Mouse (Mus musculus): ENCODE data around the gene Tppp. TPM values are rescaled to one million over a fixed set of nuclear protein-coding genes. Genes with fewer than 3 reads are reported as not detected.
"Not testable (repeated sequence)": the region's sequence is repeated elsewhere in the genome, so short reads cannot be mapped to it uniquely, and the experiment has no call there.

The Tppp gene
- 10 to 100 TPM in 1 of 2 experiments, 1 to 10 TPM in 1; 8.5 to 15.4 TPM for total RNA-seq (2021)
- long read RNA-seq, experiment 1, full-length matches to known transcripts, result 9 of 16 reads
- long read RNA-seq, experiment 1, partial matches to known transcripts, result 2 of 16 reads
- long read RNA-seq, experiment 1, other reads (novel, unspliced or antisense), result 5 of 16 reads
- long read RNA-seq, experiment 2, full-length matches to known transcripts, result 5 of 15 reads
- long read RNA-seq, experiment 2, partial matches to known transcripts, result 0 of 15 reads
- long read RNA-seq, experiment 2, other reads (novel, unspliced or antisense), result 10 of 15 reads

DNA sequence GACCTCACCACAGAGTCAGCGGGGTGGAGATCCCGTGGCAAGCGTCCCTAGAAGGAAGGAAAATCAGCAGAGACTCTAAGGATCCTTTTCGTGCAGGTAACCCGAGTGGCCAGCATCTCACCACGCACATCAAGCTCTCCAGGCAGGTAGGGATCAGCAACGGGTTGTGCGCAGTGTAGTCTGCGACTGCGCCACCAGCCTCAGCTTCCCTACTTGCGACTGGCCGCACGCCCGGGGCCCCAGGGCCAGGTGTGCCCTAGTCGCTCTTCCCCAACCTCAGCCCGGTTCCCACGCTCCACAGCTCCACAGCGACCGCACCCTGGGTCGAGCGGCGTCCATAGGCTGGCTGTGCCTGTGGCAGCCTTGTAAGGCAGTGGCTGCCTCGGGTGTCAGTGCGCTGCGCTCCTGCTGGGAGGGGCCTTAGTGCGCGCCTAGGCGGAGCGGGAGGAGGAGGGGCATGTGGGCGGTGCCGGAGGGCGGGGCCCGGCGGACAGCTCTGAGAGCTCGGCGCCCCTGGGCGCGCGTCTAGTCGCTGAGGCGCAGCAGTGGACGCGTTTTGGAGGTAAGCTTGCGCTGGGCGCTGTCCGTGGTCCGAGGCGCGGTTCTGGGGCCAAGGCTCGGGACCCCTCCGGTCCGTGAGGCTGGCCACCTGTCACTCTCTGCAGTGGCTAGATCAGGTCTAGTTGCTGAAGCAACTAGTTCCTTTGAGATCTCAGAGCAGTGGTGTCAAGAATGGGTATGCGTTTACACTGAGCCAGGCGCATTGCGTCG is at the start of gene Tppp:
TSS of gene Tppp (plus strand) at position 460 of the 771 bp plus-strand sequence.
- peak; percentile 95 to 96 for DNase-seq (ENCODE audit: low spot score in 2 of 2)

DNA sequence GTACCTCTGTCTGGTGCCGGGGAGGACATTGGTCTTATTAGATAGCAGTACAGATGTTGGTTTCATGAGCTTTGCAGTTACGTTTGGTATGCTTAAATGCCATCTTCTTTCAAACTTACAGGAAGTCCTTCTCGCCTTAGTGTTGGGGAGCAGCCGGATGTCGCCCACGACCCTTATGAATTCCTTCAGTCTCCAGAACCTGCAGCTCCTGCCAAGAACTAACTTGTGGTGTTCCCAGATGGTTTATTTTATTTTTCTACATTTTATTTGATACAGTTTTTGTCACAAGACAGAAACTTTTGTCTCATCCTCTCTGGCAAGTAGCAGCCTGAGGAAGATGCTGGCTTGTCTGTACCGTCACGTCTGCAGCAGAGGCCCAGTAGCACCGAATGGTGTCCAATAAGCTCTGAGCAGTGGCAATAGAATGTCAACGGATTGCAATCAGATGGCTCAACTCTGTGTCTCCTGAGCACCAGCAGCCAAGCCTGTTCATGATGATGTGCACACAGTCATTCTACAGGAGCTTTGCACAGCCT is 49.0 kb upstream of the Tppp start:
- no peak for DNase-seq (ENCODE audit: low spot score in 2 of 2)

DNA sequence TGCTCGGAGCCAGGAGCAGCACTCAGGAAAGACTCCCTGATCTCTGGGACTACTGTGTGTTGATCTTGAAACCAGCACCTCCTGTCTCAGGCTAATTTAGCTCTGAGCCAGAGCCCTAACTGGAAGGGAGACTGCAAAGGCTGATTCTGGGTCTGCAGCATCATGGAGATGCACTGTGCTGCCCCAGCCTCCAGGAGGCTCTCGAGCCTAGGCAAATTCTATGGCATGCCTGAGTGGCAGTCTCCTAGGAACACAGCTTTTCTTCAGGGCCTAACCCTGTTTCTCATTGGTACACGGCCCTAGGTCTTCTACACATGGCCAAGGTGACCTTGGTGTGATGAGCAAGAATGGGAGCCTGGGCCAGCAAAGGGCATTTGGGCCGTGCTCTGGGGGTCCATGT is 48.0 kb upstream of the Tppp start:
- no peak for DNase-seq (ENCODE audit: low spot score in 2 of 2)

GRCm38 (mm10) chr13:73963551-73963950 is 45.7 kb upstream of the Tppp start, which contains the start of gene Zdhhc11:
TSS of gene Zdhhc11 (plus strand) at chr13:73963851.
- DNase-seq (ENCODE audit: low spot score in 2 of 2), result no peak

DNA sequence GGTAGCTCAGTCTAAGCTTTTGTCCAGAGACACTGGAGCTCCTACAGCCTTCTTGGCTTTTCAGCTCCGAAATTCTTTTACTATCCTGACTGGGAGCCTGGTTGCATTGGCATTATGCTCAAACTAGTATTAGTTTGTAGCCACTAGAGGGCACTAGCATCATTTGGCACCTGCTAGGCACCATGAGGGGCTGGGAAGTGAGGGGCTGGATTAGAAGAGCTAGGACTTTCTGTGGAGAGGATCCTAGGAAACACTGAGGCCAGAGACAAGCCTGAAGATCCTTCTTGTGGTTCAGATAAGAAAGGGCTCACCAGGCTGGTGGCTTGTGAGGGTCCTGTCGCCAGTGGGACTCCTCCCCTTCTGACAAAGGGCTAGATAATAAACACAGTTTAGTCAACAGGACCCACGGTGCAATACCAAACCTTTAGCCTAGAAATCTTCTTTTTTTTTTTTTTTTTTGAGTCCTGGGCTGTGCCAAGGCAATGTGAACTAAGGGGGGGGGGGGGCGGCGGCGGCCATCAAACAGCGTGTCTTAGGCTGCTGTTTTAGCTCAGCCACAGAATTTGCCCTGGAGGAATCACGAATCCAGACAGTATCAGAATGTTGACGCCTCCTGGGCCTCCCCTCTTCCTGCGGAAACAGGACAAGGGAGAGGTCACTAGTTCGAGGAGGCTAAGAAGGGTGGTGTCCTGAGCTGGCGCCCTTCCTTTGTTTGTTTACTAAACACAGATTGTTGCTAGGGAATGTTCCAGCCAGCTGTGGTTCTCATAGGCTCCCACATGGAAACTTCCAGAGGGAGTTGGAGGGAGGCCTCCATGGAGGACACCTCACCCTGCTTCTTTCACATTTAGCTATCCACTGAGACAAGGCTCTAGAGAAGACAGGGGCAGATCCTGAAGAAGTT is 38.4 kb upstream of the Tppp start:
- DNase-seq (ENCODE audit: low spot score in 2 of 2), result peak; percentile 41 to 43

DNA sequence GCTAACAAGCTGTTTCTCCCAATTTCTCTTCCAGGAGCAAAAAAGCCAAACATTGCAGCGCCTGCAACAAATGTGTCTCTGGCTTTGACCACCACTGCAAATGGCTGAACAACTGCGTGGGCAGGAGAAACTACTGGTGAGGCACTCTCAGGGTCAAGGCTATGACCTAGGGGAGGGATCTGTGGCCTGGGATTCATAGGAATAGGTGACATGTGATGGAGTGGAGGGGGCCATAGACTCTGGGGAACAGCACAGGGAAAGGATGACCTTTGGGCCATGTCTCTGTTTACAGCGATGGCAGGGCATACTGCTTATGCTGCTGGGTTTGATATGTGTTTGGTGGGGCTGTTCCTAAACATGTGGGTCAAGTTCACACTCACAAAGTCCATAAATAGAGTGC is 34.7 kb upstream of the Tppp start:
- no peak for DNase-seq (ENCODE audit: low spot score in 2 of 2)

DNA sequence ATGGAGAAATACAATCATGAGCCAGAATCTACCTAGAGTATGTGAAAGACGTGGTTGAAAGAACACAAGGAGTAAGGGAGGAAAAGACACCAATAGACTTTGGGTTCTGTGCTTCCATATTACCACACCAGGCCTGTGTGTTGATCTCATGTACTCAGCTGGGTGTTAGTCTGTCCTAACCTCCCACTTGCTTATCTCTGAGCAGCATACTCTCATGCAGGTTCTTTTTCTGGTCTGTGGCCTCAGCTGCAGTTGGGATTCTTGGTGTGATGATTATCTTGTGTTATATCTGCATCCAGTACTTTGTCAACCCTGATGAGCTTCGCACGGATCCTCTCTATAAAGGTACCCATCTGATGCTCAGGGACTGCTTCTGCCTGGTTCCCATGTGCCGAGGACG is 32.3 kb upstream of the Tppp start:
- DNase-seq (ENCODE audit: low spot score in 2 of 2), result no peak

DNA sequence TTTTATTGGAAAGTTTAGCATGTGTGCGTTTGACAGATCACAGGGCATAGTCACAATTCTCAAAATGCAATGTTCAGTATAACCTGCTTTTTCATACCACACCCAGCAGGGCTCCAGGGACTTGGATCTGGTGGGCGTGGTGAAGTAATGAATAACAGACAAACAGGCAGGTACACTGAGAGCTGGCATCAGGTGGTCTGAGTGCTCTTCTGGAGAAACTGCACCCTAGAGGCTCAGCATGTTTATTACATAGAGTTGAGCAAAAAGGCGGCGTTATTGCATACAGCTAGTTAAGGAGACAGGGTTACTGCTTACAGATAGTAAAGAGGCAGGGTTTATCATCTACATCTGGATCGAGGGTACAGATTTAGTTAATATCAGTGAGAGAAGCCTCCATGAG is 18.9 kb upstream of the Tppp start:
- DNase-seq (ENCODE audit: low spot score in 2 of 2), result no peak

- DNase-seq (ENCODE audit: low spot score in 2 of 2), result no peak
Observed at GRCm38 (mm10) chr13:73990761-73991160, 18.4 kb upstream of the Tppp start.

- no peak for DNase-seq (ENCODE audit: low spot score in 2 of 2)
Observed at GRCm38 (mm10) chr13:73991267-73991666, 17.9 kb upstream of the Tppp start.

GRCm38 (mm10) chr13:73996456-73996855 is 12.8 kb upstream of the Tppp start:
- DNase-seq (ENCODE audit: low spot score in 2 of 2), result no peak

GRCm38 (mm10) chr13:74000519-74000918 is 8.7 kb upstream of the Tppp start:
- no peak for DNase-seq (ENCODE audit: low spot score in 2 of 2)

DNA sequence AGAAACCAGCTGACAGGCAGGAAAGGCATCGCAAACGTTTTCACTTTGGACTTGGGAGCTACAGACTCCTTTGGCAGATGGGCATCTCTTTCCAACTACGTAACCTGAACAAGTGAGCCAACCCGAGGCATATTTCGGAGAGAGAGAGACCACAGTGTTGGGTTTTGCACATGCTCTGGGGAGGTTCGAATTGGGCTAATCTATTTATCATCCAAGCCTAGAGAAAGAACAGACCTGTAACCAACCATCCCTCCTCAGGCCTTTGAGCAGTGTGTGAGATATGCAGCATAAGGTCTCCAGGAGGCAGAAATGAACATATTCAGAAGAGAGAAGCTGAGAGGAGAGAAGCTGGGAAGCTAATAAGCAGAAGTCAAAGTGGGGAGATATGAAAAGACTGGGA is 8.2 kb upstream of the Tppp start:
- no peak for DNase-seq (ENCODE audit: low spot score in 2 of 2)

DNA sequence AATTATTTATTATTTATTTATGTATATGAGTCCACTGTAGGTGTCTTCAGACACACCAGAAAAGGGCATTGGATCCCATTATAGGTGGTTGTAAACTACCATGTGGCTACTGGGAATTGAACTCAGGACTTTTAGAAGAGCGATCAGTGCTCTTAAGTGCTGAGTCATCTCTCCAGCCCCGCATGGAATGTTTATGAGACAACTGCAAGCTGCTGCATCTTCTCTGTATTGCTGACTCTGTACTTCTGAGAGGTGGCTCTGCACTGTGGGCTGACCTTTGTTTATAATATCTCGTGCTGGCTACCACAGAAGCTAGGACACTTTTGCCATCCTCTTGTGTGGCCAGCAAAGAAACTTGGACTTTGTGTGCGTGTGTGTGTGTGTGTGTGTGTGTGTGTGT is 7.7 kb upstream of the Tppp start:
- DNase-seq (ENCODE audit: low spot score in 2 of 2), result no peak

GRCm38 (mm10) chr13:74006881-74007280 is 2.3 kb upstream of the Tppp start:
- not testable (repeated sequence) for DNase-seq (ENCODE audit: low spot score in 2 of 2)

DNA sequence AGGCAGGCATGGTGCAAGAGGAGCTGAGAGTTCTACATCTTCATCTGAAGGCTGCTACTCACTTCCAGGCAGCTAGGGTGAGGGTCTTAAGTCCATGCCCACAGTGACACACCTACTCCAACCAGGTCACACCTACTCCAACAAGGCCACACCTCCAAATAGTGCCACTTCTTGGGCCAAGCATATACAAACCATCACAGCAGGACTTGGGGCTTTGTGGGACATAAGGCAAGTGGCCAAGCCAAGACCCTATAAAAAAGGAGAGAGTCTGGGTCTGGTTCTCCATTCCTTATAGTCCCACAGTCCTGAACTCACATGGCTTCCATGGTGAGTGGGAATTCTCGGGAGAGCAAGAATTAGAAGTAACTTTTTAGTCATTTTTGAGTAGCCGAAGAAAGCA is 991 bp upstream of the Tppp start:
- DNase-seq (ENCODE audit: low spot score in 2 of 2), result not testable (repeated sequence)

GRCm38 (mm10) chr13:74009791-74010614 is 796 bp downstream of the Tppp start:
- DNase-seq (ENCODE audit: low spot score in 2 of 2), result peak; percentile 53 to 65

GRCm38 (mm10) chr13:74010678-74011077 is 1.5 kb downstream of the Tppp start:
- no peak for DNase-seq (ENCODE audit: low spot score in 2 of 2)

- DNase-seq (ENCODE audit: low spot score in 2 of 2), result no peak
Observed at GRCm38 (mm10) chr13:74015908-74016307, 6.7 kb downstream of the Tppp start.

GRCm38 (mm10) chr13:74017426-74017825 is 8.2 kb downstream of the Tppp start:
- no peak for DNase-seq (ENCODE audit: low spot score in 2 of 2)
